Mouse (Mus musculus): ENCODE data around the gene Slc38a7. TPM values are rescaled to one million over a fixed set of nuclear protein-coding genes. Genes with fewer than 3 reads are reported as not detected.

Gene Slc38a7
- polyA plus RNA-seq (2016; fragmentation: Nextera tagmentation; extraction: Ambion mirVana), result 14.7 and 17.9 TPM in 2 replicates

- H3K9me3 ChIP-seq (replicated peaks), result no peaks in the 10 kb centered on the region
- peaks cover 5% of the 10 kb centered on the region for H3K36me3 ChIP-seq
- H3K4me1 ChIP-seq, result peaks cover 14% of the 10 kb centered on the region
- DNase-seq (ENCODE audit: low spot score), result peak; percentile 80
- H3K27ac ChIP-seq, result peak within 1 kb of the TSS; percentile 73
- 18% methylated on average over 22 of the region's 22 CpGs for WGBS
- peak within 1 kb of the TSS; percentile 77 for H3K4me3 ChIP-seq
- H3K27me3 ChIP-seq (ENCODE audit: low read depth, poor library complexity, severe bottlenecking), result no peaks in the 10 kb centered on the region
Measured at GRCm38 (mm10) chr8:95853102-95853843, at the start of gene Slc38a7. TSS of gene Slc38a7 (minus strand) at chr8:95853539.

DNA sequence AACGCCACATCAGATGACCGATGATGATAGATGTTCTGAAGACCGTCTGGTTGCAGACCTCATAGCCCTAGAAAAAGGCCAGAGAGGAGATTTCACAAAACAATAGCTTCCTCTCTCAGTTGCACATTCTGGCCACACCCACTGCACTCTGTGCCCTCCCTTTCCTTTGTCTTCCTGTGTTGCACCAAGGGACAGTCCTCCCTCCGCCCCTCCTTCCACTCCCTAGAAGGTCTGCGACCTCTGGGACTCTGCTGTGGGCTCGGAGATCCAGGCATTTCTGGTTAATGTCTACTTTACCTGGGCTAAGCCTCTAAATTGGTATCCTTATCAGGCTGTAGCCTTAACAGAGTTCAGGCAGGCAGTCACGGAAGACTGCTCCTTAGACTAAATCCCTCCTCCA is 48.5 kb upstream of the Slc38a7 start:
- Histone ChIP-seq H3K4me1 (peaks cover 10% of the 10 kb centered on the region), H3K36me3 (no peaks in the 10 kb centered on the region), H3K9me3 (replicated peaks) (no peaks in the 10 kb centered on the region), H3K27me3 (ENCODE audit: low read depth, poor library complexity, severe bottlenecking) (no peaks in the 10 kb centered on the region), H3K27ac (no peak overlapping the region), H3K4me3 (no peak overlapping the region)
- 54% methylated on average over 7 of the region's 7 CpGs for WGBS
- no peak for DNase-seq (ENCODE audit: low spot score)

GRCm38 (mm10) chr8:95893701-95894100 is 40.4 kb upstream of the Slc38a7 start:
- 82% methylated on average over 5 of the region's 5 CpGs for WGBS
- H3K4me1 ChIP-seq, result no peaks in the 10 kb centered on the region
- no peak for DNase-seq (ENCODE audit: low spot score)

DNA sequence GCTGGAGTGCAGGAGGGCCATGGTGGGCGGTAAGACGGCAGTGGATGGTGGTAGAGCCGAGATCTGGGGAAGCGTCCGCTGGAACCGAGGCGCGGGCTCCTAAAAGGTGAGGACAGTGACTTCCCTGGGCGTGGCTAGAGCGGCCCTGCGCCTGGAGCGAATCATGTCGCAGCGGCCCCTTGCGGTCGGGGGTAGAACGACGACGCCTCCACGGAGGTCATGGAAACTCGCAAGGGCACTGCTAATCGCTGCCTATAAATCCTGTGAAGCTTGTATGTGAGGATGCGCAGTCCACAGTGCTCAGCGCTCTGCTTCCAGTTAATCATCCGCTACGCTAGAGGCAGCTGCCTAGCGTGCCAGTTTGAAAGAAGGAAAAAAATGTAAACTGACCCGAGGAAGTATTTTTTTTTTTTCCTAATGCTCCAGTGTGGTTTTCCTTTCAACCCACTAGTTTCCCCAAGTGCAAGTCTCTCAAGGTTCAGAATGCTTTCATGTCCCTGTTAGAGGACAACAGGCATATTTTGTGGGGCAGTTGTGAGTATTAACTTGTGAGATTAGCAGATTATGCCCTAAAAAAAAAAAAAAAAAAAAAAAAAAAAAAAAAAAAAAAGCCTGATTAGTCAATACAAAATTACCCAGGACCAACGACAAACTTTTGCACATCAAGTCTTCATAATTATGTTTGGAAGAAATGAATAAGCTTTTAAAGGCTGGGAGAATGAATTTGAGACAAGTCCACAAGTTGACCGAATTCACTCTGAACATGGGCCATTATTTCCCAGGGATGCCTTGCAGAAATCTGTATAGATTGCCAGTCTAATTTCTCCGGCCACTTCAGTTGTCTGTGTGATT is 35.2 kb upstream of the Slc38a7 start, which contains the start of gene Got2:
Gene Got2, minus strand, starts transcription at position 263 of the 852 bp plus-strand sequence.
- H3K4me1 ChIP-seq, result peaks cover 13% of the 10 kb centered on the region
- H3K36me3 ChIP-seq, result no peaks in the 10 kb centered on the region
- no peaks in the 10 kb centered on the region for H3K27me3 ChIP-seq (ENCODE audit: low read depth, poor library complexity, severe bottlenecking)
- H3K9me3 ChIP-seq (replicated peaks), result no peaks in the 10 kb centered on the region
- H3K27ac ChIP-seq, result peak within 1 kb of the TSS; percentile 88
- peak; percentile 95 for DNase-seq (ENCODE audit: low spot score)
- 9% methylated on average over 31 of the region's 31 CpGs for WGBS
- peak within 1 kb of the TSS; percentile 69 for H3K4me3 ChIP-seq

More at GRCm38 (mm10) chr8:95893701-95894100, 40.4 kb upstream of the Slc38a7 start:
- no peak overlapping the region for H3K27ac ChIP-seq
- no peaks in the 10 kb centered on the region for H3K27me3 ChIP-seq (ENCODE audit: low read depth, poor library complexity, severe bottlenecking)
- H3K4me3 ChIP-seq, result no peak overlapping the region
- H3K36me3 ChIP-seq, result no peaks in the 10 kb centered on the region
- no peaks in the 10 kb centered on the region for H3K9me3 ChIP-seq (replicated peaks)

- peak overlapping the region; percentile 69 for H3K4me3 ChIP-seq
- under 1% methylated on average over 38 of the region's 38 CpGs for WGBS
- H3K36me3 ChIP-seq, result no peaks in the 10 kb centered on the region
- H3K4me1 ChIP-seq, result peaks cover 13% of the 10 kb centered on the region
- H3K27me3 ChIP-seq (ENCODE audit: low read depth, poor library complexity, severe bottlenecking), result no peaks in the 10 kb centered on the region
- DNase-seq (ENCODE audit: low spot score), result peak; percentile 88
- peak overlapping the region; percentile 88 for H3K27ac ChIP-seq
- H3K9me3 ChIP-seq (replicated peaks), result no peaks in the 10 kb centered on the region
Measured at GRCm38 (mm10) chr8:95887578-95888284, 34.4 kb upstream of the Slc38a7 start.

DNA sequence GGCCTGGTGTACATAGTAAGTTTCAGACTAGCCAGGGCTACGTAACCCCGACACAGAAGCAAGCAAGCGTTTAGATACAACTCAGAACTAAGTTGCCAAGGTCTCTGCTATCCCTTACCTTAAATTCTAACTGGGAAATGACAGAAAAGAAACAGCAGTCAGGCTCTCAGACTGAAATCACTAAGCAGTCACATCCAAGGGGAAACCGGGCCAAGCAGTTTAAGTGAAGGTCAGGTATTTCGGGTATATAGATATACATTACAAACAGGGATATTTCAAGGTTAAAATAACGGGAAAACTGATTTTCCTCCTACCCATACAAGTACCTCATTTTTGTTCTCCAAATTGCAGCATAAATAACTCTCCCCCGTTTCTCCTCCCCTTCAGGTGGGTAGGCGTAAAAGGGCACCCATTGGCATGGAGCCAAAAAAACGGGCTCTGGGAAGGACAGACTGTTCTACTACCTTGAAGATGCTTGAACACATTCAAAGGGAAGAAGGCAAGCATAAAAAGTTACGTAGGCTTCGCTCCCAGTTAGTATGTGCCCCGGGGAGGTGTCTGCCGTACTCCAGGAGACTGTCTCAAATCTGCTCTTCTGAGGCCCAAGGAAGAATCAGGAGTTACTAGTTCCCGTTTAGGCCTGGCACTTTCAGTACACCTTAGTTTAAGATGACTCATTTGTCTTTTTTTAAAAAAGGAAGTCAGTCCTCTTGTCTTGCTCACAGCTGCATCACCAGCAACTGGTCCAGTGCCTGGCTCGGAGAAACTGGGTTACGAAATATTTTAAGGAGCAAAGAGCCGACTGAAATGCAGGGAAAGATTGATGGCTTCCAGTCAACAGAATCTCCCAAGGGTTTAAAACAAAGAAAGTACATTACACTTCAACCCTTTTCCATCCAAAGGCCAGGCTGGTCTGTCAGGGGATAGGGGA is 33.6 kb upstream of the Slc38a7 start:
- H3K36me3 ChIP-seq, result 0 out of 2 replicates have a peak, but pooled peaks cover 4% of the 10 kb centered on the region
- 83% methylated on average over 17 of the region's 17 CpGs for WGBS

GRCm38 (mm10) chr8:95885966-95886365 is 32.6 kb upstream of the Slc38a7 start:
- Histone ChIP-seq H3K36me3 (0 out of 2 replicates have a peak, but pooled peaks cover 4% of the 10 kb centered on the region), H3K4me1 (peaks cover 13% of the 10 kb centered on the region), H3K4me3 (no peak overlapping the region), H3K27me3 (ENCODE audit: low read depth, poor library complexity, severe bottlenecking) (no peaks in the 10 kb centered on the region), H3K27ac (no peak overlapping the region), H3K9me3 (replicated peaks) (no peaks in the 10 kb centered on the region)
- no peak for DNase-seq (ENCODE audit: low spot score)
- WGBS, result 85% methylated on average over 5 of the region's 5 CpGs

More for the DNA sequence above, 33.6 kb upstream of the Slc38a7 start:
- DNase-seq (ENCODE audit: low spot score), result no peak
- Histone ChIP-seq H3K9me3 (replicated peaks) (no peaks in the 10 kb centered on the region), H3K4me1 (peaks cover 13% of the 10 kb centered on the region), H3K27ac (peak overlapping the region; percentile 88), H3K4me3 (peak overlapping the region; percentile 69), H3K27me3 (ENCODE audit: low read depth, poor library complexity, severe bottlenecking) (no peaks in the 10 kb centered on the region)

- H3K9me3 ChIP-seq (replicated peaks), result no peaks in the 10 kb centered on the region
- no peaks in the 10 kb centered on the region for H3K27me3 ChIP-seq (ENCODE audit: low read depth, poor library complexity, severe bottlenecking)
- 0 out of 2 replicates have a peak, but pooled peaks cover 4% of the 10 kb centered on the region for H3K36me3 ChIP-seq
- WGBS, result 83% methylated on average over 5 of the region's 5 CpGs
- H3K4me3 ChIP-seq, result no peak overlapping the region
- H3K4me1 ChIP-seq, result peaks cover 13% of the 10 kb centered on the region
- DNase-seq (ENCODE audit: low spot score), result no peak
- H3K27ac ChIP-seq, result no peak overlapping the region
Measured at GRCm38 (mm10) chr8:95885271-95885841, 32.0 kb upstream of the Slc38a7 start.

DNA sequence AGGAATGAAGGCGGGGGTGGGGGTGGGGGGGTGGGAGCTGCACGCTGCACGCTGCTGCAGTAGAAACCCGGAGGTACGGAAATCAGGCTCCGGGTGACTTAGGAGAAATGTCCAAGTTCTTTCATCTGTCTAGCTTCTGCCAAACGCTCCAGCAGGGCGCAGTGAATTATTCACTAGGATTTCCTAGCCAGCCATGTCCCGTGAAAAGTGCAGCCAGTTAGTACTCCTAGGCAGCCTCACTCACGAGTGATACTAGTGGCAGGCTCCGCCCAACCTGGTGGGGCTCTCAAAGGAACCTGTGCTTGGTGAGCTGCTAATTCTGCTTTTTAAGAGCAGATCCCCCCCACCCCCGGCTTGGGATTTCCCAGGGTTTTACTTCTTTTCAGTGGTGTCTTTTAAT is 31.2 kb upstream of the Slc38a7 start:
- Histone ChIP-seq H3K9me3 (replicated peaks) (no peaks in the 10 kb centered on the region), H3K4me3 (no peak overlapping the region), H3K27me3 (ENCODE audit: low read depth, poor library complexity, severe bottlenecking) (no peaks in the 10 kb centered on the region), H3K36me3 (0 out of 2 replicates have a peak, but pooled peaks cover 4% of the 10 kb centered on the region), H3K27ac (no peak overlapping the region), H3K4me1 (peaks cover 13% of the 10 kb centered on the region)
- DNase-seq (ENCODE audit: low spot score), result no peak
- 86% methylated on average over 12 of the region's 12 CpGs for WGBS

DNA sequence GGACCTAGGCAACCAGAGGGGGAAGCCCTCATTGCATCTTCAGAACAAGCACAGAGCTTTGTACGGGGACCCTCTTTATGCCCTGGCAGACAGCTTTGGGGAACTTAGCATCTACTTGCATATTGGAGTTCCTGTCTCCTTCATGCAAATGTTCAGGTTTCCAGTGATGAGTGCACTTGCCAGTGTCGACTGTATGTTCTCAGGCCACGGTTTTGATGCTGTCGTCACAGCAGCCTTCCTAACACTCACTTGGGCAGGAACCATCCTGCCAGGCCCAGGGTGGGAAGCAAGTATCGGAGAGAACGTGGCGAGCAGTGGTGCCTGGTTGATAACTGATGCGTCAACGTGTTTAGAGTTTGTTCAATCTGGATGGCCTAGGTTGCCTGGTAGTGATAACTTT is 28.9 kb upstream of the Slc38a7 start:
- WGBS, result 90% methylated on average over 9 of the region's 9 CpGs
- DNase-seq (ENCODE audit: low spot score), result no peak
- Histone ChIP-seq H3K36me3 (peaks cover 17% of the 10 kb centered on the region), H3K27me3 (ENCODE audit: low read depth, poor library complexity, severe bottlenecking) (no peaks in the 10 kb centered on the region), H3K4me3 (no peak overlapping the region), H3K9me3 (replicated peaks) (no peaks in the 10 kb centered on the region), H3K27ac (no peak overlapping the region), H3K4me1 (peaks cover 9% of the 10 kb centered on the region)

GRCm38 (mm10) chr8:95881576-95881975 is 28.2 kb upstream of the Slc38a7 start:
- Histone ChIP-seq H3K27me3 (ENCODE audit: low read depth, poor library complexity, severe bottlenecking) (no peaks in the 10 kb centered on the region), H3K36me3 (peaks cover 23% of the 10 kb centered on the region), H3K9me3 (replicated peaks) (no peaks in the 10 kb centered on the region), H3K4me3 (no peak overlapping the region), H3K27ac (no peak overlapping the region), H3K4me1 (peaks cover 3% of the 10 kb centered on the region)
- no peak for DNase-seq (ENCODE audit: low spot score)
- WGBS, result 89% methylated on average over 3 of the region's 3 CpGs

Data from limb, embryonic 10.5 days (tissue).